Mouse (Mus musculus): ENCODE data around the gene Gnpat. TPM values are rescaled to one million over a fixed set of nuclear protein-coding genes. Genes with fewer than 3 reads are reported as not detected.
A peak's percentile ranks its signal among the peaks of the same experiment; 100 is the strongest.

Gene Gnpat
- polyA plus RNA-seq, 2 experiments = 94.8 to 95.1 TPM

DNA sequence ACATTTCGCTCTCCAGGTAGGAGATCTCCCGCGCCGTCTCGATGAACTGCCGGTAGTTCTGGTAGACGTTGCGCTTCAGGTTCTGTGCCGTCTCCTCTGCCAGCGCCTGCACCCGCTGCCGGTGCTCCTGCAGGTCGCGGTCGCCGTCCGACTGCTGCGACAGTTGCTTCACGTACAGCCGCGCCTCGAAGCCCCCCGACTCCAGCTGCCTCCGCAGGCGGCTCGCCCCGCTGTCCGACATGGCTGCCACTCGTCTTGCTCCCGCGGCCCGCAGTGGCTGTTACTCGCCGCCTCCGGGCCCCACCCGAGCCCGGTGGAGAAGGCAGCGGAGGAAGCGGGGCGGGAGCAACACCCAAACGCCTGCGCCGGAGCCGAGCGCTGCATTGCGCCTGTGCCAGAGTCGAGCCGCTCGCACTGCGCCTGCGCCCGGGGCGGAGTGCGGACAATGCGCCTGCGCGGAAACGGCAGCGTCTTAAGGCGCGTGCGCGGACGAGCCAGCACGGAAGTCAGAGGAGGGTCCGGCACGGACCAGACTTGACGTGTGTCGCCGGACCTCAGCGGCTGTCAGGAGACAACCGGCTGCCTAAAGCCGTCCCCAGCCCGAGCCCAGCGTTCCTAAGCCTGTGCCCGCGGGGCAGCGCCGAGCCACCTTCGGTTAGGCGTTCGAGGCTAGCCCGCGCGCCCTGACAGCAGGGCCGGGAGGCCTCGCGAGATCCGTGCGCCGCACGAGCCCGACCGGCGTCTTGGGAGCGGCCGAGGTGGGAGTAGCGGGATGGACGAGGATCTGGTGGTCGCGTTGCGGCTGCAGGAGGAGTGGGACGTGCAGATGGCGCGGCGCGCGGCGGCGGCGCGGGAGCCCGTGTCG lies 34.8 kb downstream of the Gnpat start, which contains the start of the genes Exoc8 and Sprtn:
Gene Exoc8 (minus strand): TSS at position 320 of the 865 bp plus-strand sequence.
Gene Sprtn (plus strand): TSS at position 501 of the 865 bp plus-strand sequence.
- Histone ChIP-seq H3K4me1 (ENCODE audit: control insufficient read depth, insufficient read depth, low read length) (peaks cover 16% of the 10 kb centered on the region), H3K9me3 (ENCODE audit: control insufficient read depth, low read length) (no peaks in the 10 kb centered on the region), H3K27ac (replicated peaks; ENCODE audit: low read depth, low read length) (peak within 1 kb of the TSS; percentile 68), H3K4me2 (replicated peaks; ENCODE audit: low read depth, low read length, severe bottlenecking) (peak within 1 kb of the TSS; percentile 89), H3K4me3 (replicated peaks; ENCODE audit: low read length) (peak within 1 kb of the TSS; percentile 89), H3K27me3 (ENCODE audit: control insufficient read depth, insufficient read depth, low read length) (no peaks in the 10 kb centered on the region), H3K9ac (ENCODE audit: low read depth, low read length, severe bottlenecking) (peak within 1 kb of the TSS; percentile 77), H3K36me3 (ENCODE audit: control insufficient read depth, insufficient read depth, low read length) (peaks cover 47% of the 10 kb centered on the region)
- peak; percentile 90 for ATAC-seq (ENCODE audit: low FRiP score, low read depth)
- TF ChIP-seq POLR2A (IDR thresholded peaks at IDR 0.05; ENCODE audit: borderline replicate concordance, extremely low read depth, insufficient read depth, insufficient read length) = no peak
- under 1% methylated on average over 84 of the region's 114 CpGs for WGBS
- DNase-seq (ENCODE audit: low spot score) = peak; percentile 93

DNA sequence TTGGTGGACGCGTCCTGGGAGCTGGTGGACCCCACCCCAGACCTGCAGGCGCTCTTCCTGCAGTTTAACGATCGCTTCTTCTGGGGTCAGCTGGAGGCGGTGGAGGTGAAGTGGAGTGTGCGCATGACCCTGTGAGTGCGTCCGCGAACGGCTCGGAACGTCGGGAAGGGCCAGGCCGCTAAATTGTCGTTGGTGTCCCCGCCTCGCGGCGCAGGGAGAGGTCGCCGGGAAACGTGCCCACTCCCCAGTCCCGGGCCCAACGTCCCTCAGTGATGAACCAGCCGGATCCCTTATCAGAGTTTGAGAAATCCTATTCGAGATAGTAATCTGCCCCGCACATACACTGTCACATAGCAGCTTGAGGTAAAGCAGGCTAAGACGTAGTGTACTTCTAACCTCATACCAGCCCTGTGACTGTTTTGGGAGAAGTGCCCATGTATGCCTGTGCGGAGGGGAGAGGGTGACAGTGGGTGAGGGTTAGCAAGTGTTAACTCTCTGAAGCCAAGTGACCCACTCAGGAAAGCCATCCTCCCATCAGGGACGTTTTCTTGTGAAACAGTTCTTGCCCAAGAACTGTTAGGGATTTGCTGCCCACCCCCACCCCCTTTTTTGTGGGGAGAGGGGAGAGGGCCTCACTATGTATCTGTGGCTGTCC lies 35.5 kb downstream of the Gnpat start:
- H3K27ac ChIP-seq (replicated peaks; ENCODE audit: low read depth, low read length) = peak overlapping the region; percentile 43
- no peak for TF ChIP-seq POLR2A (IDR thresholded peaks at IDR 0.05; ENCODE audit: borderline replicate concordance, extremely low read depth, insufficient read depth, insufficient read length)
- H3K4me3 ChIP-seq (replicated peaks; ENCODE audit: low read length) = peak overlapping the region; percentile 89
- peaks cover 13% of the 10 kb centered on the region for H3K4me1 ChIP-seq (ENCODE audit: control insufficient read depth, insufficient read depth, low read length)
- 5% methylated on average over 31 of the region's 31 CpGs for WGBS
- ATAC-seq (ENCODE audit: low FRiP score, low read depth) (no peak), DNase-seq (ENCODE audit: low spot score) (no peak)
- peaks cover 54% of the 10 kb centered on the region for H3K36me3 ChIP-seq (ENCODE audit: control insufficient read depth, insufficient read depth, low read length)
- H3K9ac ChIP-seq (ENCODE audit: low read depth, low read length, severe bottlenecking) = peak overlapping the region; percentile 77
- no peaks in the 10 kb centered on the region for H3K27me3 ChIP-seq (ENCODE audit: control insufficient read depth, insufficient read depth, low read length)
- H3K4me2 ChIP-seq (replicated peaks; ENCODE audit: low read depth, low read length, severe bottlenecking) = peak overlapping the region; percentile 81
- H3K9me3 ChIP-seq (ENCODE audit: control insufficient read depth, low read length) = no peaks in the 10 kb centered on the region

DNA sequence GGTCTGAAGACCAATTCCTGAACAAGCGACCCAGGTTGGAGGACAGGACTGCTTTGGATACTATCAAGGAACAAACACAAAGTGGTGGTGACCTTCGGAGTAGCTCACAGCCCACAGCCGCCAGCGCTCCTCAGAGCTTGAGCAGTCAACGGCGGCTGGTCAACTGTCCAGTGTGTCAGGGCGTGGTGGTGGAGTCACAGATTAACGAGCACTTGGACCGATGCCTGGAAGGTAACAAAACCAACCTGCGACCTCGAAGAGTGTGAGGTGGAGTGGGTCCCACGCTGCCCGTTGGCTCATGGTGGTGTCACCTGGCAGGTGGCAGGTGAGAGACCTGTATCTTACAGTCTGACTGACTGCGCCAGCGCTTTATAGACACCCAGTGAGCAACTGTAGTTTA lies 40.4 kb downstream of the Gnpat start:
- no peak overlapping the region for H3K27ac ChIP-seq (replicated peaks; ENCODE audit: low read depth, low read length)
- peaks cover 76% of the 10 kb centered on the region for H3K36me3 ChIP-seq (ENCODE audit: control insufficient read depth, insufficient read depth, low read length)
- H3K9ac ChIP-seq (ENCODE audit: low read depth, low read length, severe bottlenecking) = no peak overlapping the region
- ATAC-seq (ENCODE audit: low FRiP score, low read depth) (no peak), DNase-seq (ENCODE audit: low spot score) (no peak)
- 95% methylated on average over 15 of the region's 15 CpGs for whole genome bisulfite sequencing
- no peak overlapping the region for H3K4me3 ChIP-seq (replicated peaks; ENCODE audit: low read length)
- peaks cover 7% of the 10 kb centered on the region for H3K4me1 ChIP-seq (ENCODE audit: control insufficient read depth, insufficient read depth, low read length)
- H3K9me3 ChIP-seq (ENCODE audit: control insufficient read depth, low read length) = no peaks in the 10 kb centered on the region
- no peak for TF ChIP-seq POLR2A (IDR thresholded peaks at IDR 0.05; ENCODE audit: borderline replicate concordance, extremely low read depth, insufficient read depth, insufficient read length)
- no peak overlapping the region for H3K4me2 ChIP-seq (replicated peaks; ENCODE audit: low read depth, low read length, severe bottlenecking)
- no peaks in the 10 kb centered on the region for H3K27me3 ChIP-seq (ENCODE audit: control insufficient read depth, insufficient read depth, low read length)

DNA sequence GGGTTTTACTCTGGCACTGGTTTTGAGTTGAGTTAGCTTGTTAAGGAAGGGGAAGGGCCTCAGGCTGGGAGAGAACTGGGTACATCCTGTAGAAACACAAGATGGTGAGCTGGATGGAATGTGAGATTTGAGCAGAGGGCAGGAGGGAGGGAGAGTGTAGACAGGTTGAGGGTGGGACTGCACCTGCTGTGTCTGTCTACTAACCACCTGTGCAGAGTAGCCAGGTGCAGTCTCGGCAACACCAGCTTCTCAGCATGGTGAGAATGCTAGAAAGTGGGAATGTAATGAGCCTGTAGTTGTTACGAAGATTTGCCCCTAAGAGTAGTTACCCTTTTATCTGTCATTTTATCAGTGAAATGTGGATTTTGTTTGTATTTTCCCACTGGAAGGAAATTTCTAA lies 42.6 kb downstream of the Gnpat start:
- Histone ChIP-seq H3K9me3 (ENCODE audit: control insufficient read depth, low read length) (no peaks in the 10 kb centered on the region), H3K36me3 (ENCODE audit: control insufficient read depth, insufficient read depth, low read length) (peaks cover 83% of the 10 kb centered on the region), H3K27me3 (ENCODE audit: control insufficient read depth, insufficient read depth, low read length) (no peaks in the 10 kb centered on the region), H3K9ac (ENCODE audit: low read depth, low read length, severe bottlenecking) (no peak overlapping the region), H3K4me3 (replicated peaks; ENCODE audit: low read length) (no peak overlapping the region), H3K27ac (replicated peaks; ENCODE audit: low read depth, low read length) (no peak overlapping the region), H3K4me2 (replicated peaks; ENCODE audit: low read depth, low read length, severe bottlenecking) (no peak overlapping the region), H3K4me1 (ENCODE audit: control insufficient read depth, insufficient read depth, low read length) (no peaks in the 10 kb centered on the region)
- DNase-seq (ENCODE audit: low spot score) = no peak
- no peak for ATAC-seq (ENCODE audit: low FRiP score, low read depth)
- TF ChIP-seq POLR2A (IDR thresholded peaks at IDR 0.05; ENCODE audit: borderline replicate concordance, extremely low read depth, insufficient read depth, insufficient read length) = no peak
- 74% methylated on average over 2 of the region's 2 CpGs for WGBS

DNA sequence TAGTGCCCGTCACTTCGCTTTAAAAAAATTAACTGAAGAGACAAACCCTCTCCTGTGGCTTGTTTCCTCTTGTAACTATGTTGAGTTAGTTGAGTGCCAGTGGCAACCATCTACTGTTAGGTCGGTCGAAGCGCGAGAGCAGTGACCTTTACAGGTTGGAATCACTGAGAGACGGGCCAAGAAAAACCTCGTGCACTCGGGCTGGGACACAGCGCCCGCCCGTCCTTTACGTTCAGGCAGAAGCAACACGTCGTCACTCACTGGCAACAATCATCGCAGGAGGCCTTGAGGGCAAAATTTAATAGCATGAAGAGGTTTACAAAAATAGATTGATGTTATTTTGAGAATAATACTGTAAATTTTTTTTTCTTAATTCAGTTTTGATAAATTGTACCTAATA lies 47.1 kb downstream of the Gnpat start:
- Histone ChIP-seq H3K27ac (replicated peaks; ENCODE audit: low read depth, low read length) (no peak overlapping the region), H3K9ac (ENCODE audit: low read depth, low read length, severe bottlenecking) (no peak overlapping the region), H3K4me3 (replicated peaks; ENCODE audit: low read length) (no peak overlapping the region), H3K9me3 (ENCODE audit: control insufficient read depth, low read length) (no peaks in the 10 kb centered on the region), H3K36me3 (ENCODE audit: control insufficient read depth, insufficient read depth, low read length) (peaks cover 88% of the 10 kb centered on the region), H3K27me3 (ENCODE audit: control insufficient read depth, insufficient read depth, low read length) (no peaks in the 10 kb centered on the region), H3K4me1 (ENCODE audit: control insufficient read depth, insufficient read depth, low read length) (no peaks in the 10 kb centered on the region), H3K4me2 (replicated peaks; ENCODE audit: low read depth, low read length, severe bottlenecking) (no peak overlapping the region)
- DNase-seq (ENCODE audit: low spot score) = no peak
- 91% methylated on average over 16 of the region's 16 CpGs for WGBS
- no peak for ATAC-seq (ENCODE audit: low FRiP score, low read depth)
- TF ChIP-seq POLR2A (IDR thresholded peaks at IDR 0.05; ENCODE audit: borderline replicate concordance, extremely low read depth, insufficient read depth, insufficient read length) = no peak

Data from limb, embryonic 14.5 days (tissue).